Mouse (Mus musculus): Measurements from ENCODE around the gene Zfp518b.
A peak's percentile ranks its signal among the peaks of the same experiment; 100 is the strongest.

Zfp518b gene

DNA sequence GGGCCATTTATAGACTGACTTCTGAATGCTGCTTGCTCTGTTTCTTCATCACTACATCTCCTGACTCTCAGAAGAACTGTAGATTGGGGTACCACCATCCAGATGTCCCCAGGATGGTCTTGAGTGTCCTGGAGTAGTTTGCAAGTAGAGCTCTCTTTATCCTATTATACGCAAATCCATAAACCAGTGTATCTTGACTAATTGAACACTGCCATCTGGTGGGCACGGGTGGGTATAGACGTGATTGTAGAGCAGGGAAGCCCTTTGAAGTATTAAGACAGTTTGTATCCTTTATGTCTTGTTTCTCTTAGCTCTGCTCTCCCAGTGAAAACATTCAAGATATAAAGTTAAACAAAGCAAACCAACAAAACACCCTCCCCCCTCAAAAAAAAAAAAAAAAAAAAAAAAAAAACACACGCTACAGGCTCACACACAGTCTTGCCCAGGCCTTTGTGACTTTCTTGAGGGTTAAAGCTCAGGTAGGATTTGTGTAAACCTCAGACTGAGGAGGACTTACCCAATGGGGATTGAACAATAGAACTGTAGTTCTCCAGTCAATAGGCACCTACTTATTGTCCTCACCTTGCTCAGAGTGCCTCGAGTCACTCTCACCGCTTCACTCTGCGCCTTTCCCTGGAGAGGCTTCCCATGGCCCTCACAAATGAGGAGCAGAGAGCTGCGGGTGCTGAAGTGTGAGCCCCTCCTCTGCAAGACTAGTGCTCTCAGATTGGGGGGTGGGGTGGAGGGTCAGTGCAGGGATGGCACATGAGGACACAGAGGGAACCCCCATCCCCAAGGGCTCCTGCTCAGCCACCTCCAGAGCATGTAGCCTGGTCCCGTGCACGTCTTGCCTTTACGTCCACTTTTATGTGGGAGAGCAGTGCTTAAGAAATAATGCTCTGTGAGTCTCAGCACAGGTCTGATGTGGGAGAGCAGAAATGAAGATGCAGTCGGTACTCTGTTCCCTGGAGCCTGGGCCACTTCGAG lies 51.9 kb downstream of the Zfp518b start:
- DNase-seq = peak; percentile 44 to 77

DNA sequence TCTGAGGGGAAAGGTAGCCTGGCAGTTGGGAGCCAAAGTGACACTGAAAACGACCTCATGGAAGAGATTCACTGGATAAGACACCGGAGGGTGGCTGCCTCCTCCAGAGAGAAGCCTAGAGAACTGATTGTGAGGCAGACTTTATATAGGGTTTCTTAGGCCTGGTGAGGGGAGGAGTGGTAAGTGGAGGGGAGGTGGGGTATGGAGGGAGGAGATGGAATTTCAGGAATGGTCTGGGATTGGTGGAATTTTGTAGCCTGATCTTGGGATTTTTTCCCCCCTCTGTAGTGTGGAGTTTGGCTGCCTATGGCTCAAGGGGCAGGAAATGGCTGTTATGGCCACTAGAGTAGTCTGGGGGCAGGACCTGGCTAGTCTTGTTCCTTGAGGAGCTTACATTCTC lies 56.6 kb downstream of the Zfp518b start:
- DNase-seq = no peak

DNA sequence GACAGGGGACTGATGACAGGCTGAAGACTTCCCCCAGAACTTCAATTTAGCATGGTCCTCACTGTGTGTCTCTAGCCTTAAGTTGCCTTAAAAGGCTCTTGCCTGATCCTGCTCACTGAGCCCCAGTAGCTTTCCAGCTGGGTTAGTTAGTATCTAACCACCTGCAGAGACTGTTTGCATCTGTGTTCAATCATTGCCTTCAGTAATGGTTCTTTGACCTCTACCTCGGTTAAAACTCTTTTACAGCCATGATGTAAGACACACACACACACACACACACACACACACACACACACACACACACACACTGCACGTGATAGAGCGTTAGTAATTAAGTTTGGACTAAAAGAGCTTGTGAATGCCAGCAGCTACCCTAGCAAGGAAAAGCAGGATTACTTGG lies 57.7 kb downstream of the Zfp518b start:
- no peak for DNase-seq

DNA sequence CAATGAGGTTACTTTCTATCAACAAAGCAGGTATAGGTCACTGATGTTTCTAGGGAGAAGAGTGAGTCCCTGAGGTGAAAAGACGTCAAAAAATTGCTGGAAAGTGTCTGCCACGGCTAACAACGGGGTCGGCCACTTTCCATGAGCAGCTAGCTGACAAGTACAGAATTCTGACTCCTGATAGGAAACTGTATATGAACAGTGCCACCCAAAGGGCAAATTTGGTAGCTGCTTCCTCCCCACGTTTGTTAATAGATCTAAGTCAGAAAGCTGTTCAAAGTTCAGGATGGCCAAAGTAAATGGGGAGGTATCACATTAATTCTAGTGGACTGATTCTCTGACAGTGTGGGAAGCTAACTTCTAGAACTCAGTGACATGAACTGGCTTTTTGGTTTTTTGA lies 63.8 kb downstream of the Zfp518b start:
- DNase-seq = peak in 1 of 2 experiments; percentile 53

DNA sequence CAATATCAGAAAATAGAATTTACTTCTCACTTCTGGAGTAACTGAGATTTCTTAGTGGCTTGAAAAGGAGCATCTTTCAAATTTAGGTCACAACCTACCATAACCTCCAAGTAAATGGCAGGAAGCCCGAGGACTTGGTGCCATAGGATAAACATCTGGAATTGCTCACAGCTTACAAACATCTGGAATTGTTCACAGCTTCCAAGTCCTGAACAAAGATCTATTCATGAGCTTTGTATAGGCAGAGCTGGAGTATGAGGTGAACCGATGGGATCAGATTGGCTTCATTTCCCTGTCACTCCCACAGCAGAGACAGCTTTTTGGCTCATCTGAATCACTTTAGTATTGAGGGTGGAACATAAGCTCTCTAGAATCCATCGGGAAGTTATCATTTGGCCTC lies 65.7 kb downstream of the Zfp518b start:
- DNase-seq = no peak
